Mouse (Mus musculus): ENCODE results near the gene Npas3. TPM values are rescaled to one million over a fixed set of nuclear protein-coding genes. Genes with fewer than 3 reads are reported as not detected.

Gene Npas3
- total and polyA plus RNA-seq, 2 experiments from 2014 or later, result 16.6 to 28.3 TPM

- TF ChIP-seq CTCF (IDR thresholded peaks at IDR 0.05; ENCODE audit: low read depth), result no peak
- H3K36me3 ChIP-seq (ENCODE audit: insufficient read depth), result no peaks in the 10 kb centered on the region
- H3K4me2 ChIP-seq (ENCODE audit: low read depth), result peak overlapping the region; percentile 47; the same call in 1 of the 2 replicates
- no peak overlapping the region for H3K9ac ChIP-seq
- no peak overlapping the region for H3K27ac ChIP-seq (ENCODE audit: low read depth, low read length)
- no peak overlapping the region for H3K4me3 ChIP-seq (ENCODE audit: low read depth, low read length)
- H3K27me3 ChIP-seq (ENCODE audit: insufficient read depth, low read length), result no peaks in the 10 kb centered on the region; the same call in 1 of the 2 replicates
- H3K9me3 ChIP-seq (ENCODE audit: low read length), result no peaks in the 10 kb centered on the region
- DNase-seq, result no peak
- ATAC-seq, result no peak
- no peaks in the 10 kb centered on the region for H3K4me1 ChIP-seq (ENCODE audit: insufficient read depth)
- 85% methylated on average over 27 of the region's 27 CpGs for WGBS
These were observed 820.3 kb downstream of the Npas3 start for GRCm38 (mm10) chr12:54068757-54069146.

DNA sequence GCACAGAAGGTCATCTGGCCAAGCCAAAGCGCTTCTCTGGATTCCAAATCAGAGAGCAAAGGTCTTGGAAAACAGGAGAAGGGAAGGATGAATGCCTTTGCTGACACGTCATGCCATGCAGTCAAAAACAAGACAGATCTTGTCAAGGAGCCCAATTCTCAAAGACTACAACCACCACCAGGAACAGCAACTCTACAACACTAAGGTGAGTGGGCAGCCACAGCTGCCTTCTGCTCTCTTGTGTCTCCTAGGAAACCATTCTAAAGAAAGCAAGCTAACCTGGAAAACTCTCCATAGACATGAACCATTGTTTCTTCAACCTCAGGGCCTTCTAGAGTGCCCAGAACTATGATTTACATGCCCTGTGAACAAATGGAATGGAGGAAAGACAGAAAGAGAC, 825.5 kb downstream of the Npas3 start:
- Histone ChIP-seq H3K27ac (ENCODE audit: low read depth, low read length) (no peak overlapping the region), H3K9ac (no peak overlapping the region), H3K4me3 (ENCODE audit: low read depth, low read length) (no peak overlapping the region), H3K36me3 (ENCODE audit: insufficient read depth) (no peaks in the 10 kb centered on the region), H3K27me3 (ENCODE audit: insufficient read depth, low read length) (no peaks in the 10 kb centered on the region), H3K9me3 (ENCODE audit: low read length) (no peaks in the 10 kb centered on the region), H3K4me2 (ENCODE audit: low read depth) (no peak overlapping the region), H3K4me1 (ENCODE audit: insufficient read depth) (no peaks in the 10 kb centered on the region)
- TF ChIP-seq CTCF (IDR thresholded peaks at IDR 0.05; ENCODE audit: low read depth), result no peak
- no peak for DNase-seq
- 92% methylated on average over 2 of the region's 2 CpGs for WGBS
- ATAC-seq, result no peak

GRCm38 (mm10) chr12:54080996-54081395, 832.5 kb downstream of the Npas3 start:
- no peak for TF ChIP-seq CTCF (IDR thresholded peaks at IDR 0.05; ENCODE audit: low read depth)
- Histone ChIP-seq H3K4me1 (ENCODE audit: insufficient read depth) (no peaks in the 10 kb centered on the region), H3K9ac (no peak overlapping the region), H3K9me3 (ENCODE audit: low read length) (no peaks in the 10 kb centered on the region), H3K27ac (ENCODE audit: low read depth, low read length) (no peak overlapping the region), H3K27me3 (ENCODE audit: insufficient read depth, low read length) (no peaks in the 10 kb centered on the region), H3K4me3 (ENCODE audit: low read depth, low read length) (no peak overlapping the region), H3K36me3 (ENCODE audit: insufficient read depth) (no peaks in the 10 kb centered on the region), H3K4me2 (ENCODE audit: low read depth) (no peak overlapping the region)
- 93% methylated on average over 3 of the region's 3 CpGs for WGBS
- ATAC-seq, result no peak
- DNase-seq, result no peak

DNA sequence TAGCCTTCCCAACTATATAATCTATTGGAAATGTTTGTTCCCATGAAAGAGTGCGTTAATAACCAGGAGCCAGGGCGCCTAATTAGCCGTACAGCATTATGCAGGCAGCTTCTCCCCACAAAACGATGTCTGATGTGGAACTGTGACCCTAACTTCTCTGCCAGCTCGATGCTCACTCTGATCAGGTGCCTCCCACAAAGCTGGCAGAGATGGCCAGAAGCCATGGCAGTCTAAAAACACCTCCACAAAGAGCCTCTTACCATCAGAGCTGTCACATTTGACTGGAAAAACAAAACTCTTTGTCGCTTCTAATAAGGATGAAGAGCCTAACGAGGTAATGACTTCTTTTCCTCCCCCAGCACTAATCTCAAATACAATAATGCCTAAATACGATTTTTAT, 845.3 kb downstream of the Npas3 start:
- no peak for DNase-seq

DNA sequence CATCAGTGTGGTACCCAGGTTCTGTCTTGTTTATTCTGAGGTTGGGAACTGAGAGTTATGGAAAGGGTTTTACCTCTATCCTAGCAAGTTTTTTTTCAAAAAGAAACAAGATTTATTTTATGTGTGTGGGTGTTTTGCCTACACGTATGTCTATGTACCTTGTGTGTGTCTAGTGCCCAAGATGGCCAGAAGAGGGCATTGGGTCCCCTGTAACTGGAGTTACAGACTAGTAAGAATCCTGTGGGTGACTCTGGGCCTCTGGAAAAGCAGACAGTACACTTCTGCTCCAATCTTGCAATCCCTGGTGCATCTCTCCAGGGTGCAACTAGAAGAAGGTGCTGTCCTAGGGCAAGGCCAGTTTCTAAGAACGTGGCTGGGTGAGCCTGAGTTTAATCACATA, 848.0 kb downstream of the Npas3 start:
- DNase-seq, result no peak
- Histone ChIP-seq H3K27me3 (ENCODE audit: insufficient read depth, low read length) (no peaks in the 10 kb centered on the region), H3K4me2 (ENCODE audit: low read depth) (no peak overlapping the region), H3K27ac (ENCODE audit: low read depth, low read length) (no peak overlapping the region), H3K9me3 (ENCODE audit: low read length) (no peaks in the 10 kb centered on the region), H3K4me3 (ENCODE audit: low read depth, low read length) (no peak overlapping the region), H3K36me3 (ENCODE audit: insufficient read depth) (no peaks in the 10 kb centered on the region), H3K9ac (no peak overlapping the region), H3K4me1 (ENCODE audit: insufficient read depth) (no peaks in the 10 kb centered on the region)
- ATAC-seq, result no peak
- WGBS, result 78% methylated on average over 2 of the region's 2 CpGs
- TF ChIP-seq CTCF (IDR thresholded peaks at IDR 0.05; ENCODE audit: low read depth), result 0 out of 2 replicates have a peak, but pooled peaks have one; percentile 20

More for the DNA sequence above, 845.3 kb downstream of the Npas3 start:
- Histone ChIP-seq H3K9me3 (ENCODE audit: low read length) (no peaks in the 10 kb centered on the region), H3K27me3 (ENCODE audit: insufficient read depth, low read length) (no peaks in the 10 kb centered on the region), H3K4me3 (ENCODE audit: low read depth, low read length) (no peak overlapping the region), H3K4me1 (ENCODE audit: insufficient read depth) (no peaks in the 10 kb centered on the region), H3K4me2 (ENCODE audit: low read depth) (no peak overlapping the region), H3K36me3 (ENCODE audit: insufficient read depth) (no peaks in the 10 kb centered on the region), H3K27ac (ENCODE audit: low read depth, low read length) (no peak overlapping the region), H3K9ac (no peak overlapping the region)
- no peak for TF ChIP-seq CTCF (IDR thresholded peaks at IDR 0.05; ENCODE audit: low read depth)
- WGBS, result 24% methylated on average over 8 of the region's 8 CpGs
- no peak for ATAC-seq

- Histone ChIP-seq H3K4me1 (ENCODE audit: insufficient read depth) (no peaks in the 10 kb centered on the region), H3K9me3 (ENCODE audit: low read length) (no peaks in the 10 kb centered on the region), H3K4me3 (ENCODE audit: low read depth, low read length) (no peak overlapping the region), H3K4me2 (ENCODE audit: low read depth) (no peak overlapping the region), H3K9ac (no peak overlapping the region), H3K36me3 (ENCODE audit: insufficient read depth) (no peaks in the 10 kb centered on the region), H3K27me3 (ENCODE audit: insufficient read depth, low read length) (no peaks in the 10 kb centered on the region), H3K27ac (ENCODE audit: low read depth, low read length) (no peak overlapping the region)
- no peak for ATAC-seq
- no peak for DNase-seq
- 40% methylated on average over 6 of the region's 6 CpGs for WGBS
- TF ChIP-seq CTCF (IDR thresholded peaks at IDR 0.05; ENCODE audit: low read depth), result no peak
These were observed 849.7 kb downstream of the Npas3 start for GRCm38 (mm10) chr12:54098136-54098535.

GRCm38 (mm10) chr12:54098785-54099184, 850.3 kb downstream of the Npas3 start:
- peak; percentile 67 for DNase-seq
- 0 out of 2 replicates have a peak, but pooled peaks have one; percentile 23 for ATAC-seq
- H3K27me3 ChIP-seq (ENCODE audit: insufficient read depth, low read length), result no peaks in the 10 kb centered on the region
- H3K4me3 ChIP-seq (ENCODE audit: low read depth, low read length), result no peak overlapping the region
- no peak overlapping the region for H3K27ac ChIP-seq (ENCODE audit: low read depth, low read length)
- no peaks in the 10 kb centered on the region for H3K36me3 ChIP-seq (ENCODE audit: insufficient read depth)
- H3K9ac ChIP-seq, result no peak overlapping the region
- no peaks in the 10 kb centered on the region for H3K9me3 ChIP-seq (ENCODE audit: low read length)
- H3K4me1 ChIP-seq (ENCODE audit: insufficient read depth), result no peaks in the 10 kb centered on the region
- no peak overlapping the region for H3K4me2 ChIP-seq (ENCODE audit: low read depth)
- peak; percentile 79 for TF ChIP-seq CTCF (IDR thresholded peaks at IDR 0.05; ENCODE audit: low read depth)
- 15% methylated on average over 6 of the region's 6 CpGs for WGBS

Data from forebrain, postnatal 0 days (tissue).